Mouse (Mus musculus): ENCODE measurements around the gene Scn8a.

Scn8a gene

GRCm38 (mm10) chr15:101039651-101040050 is 170.0 kb downstream of the Scn8a start:
- DNase-seq (ENCODE audit: extremely low spot score, low read depth, low spot score), result no peak

DNA sequence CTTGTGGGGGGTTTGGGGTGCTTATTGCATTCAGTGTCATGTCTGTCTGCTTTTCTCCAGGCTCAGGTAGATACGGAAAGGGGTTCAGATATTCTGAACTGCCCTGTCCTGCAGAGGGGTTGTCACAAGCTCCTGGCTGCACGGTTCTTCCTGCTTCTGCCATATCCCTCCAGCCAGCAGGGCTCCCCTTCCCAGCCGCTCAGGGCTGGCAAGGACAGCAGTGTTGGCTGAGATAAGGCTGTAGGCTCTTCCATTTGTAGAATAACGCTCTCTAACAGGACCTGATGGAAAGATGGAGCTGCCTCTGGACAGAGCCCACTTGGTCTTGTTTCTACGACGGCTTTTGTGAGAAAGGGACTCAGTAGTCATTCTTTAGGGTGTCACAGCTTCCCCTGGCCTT is 172.3 kb downstream of the Scn8a start:
- no peak for DNase-seq (ENCODE audit: extremely low spot score, low read depth, low spot score)

DNA sequence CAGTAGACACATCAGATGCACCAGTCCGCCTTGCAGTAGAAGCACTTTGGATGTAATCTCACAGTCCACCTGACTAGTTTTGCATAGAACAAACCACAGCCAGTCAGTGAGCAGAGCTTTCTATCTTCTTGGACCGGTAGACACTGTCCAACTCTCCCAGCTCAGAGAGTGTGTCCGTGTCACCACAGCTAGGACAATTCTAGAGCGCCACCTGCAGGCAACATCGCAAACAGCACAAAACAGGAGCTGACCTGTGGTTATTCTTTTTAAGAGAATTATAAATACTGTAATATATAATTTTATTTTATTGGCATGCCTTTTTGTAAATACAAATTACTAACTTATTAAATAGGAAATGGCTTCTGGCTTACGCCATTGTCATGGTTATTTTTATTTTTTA is 173.0 kb downstream of the Scn8a start:
- DNase-seq (ENCODE audit: extremely low spot score, low read depth, low spot score), result peak; percentile 35

- DNase-seq (ENCODE audit: extremely low spot score, low read depth, low spot score), result no peak
Measured at GRCm38 (mm10) chr15:101044531-101044930, 174.9 kb downstream of the Scn8a start.

DNA sequence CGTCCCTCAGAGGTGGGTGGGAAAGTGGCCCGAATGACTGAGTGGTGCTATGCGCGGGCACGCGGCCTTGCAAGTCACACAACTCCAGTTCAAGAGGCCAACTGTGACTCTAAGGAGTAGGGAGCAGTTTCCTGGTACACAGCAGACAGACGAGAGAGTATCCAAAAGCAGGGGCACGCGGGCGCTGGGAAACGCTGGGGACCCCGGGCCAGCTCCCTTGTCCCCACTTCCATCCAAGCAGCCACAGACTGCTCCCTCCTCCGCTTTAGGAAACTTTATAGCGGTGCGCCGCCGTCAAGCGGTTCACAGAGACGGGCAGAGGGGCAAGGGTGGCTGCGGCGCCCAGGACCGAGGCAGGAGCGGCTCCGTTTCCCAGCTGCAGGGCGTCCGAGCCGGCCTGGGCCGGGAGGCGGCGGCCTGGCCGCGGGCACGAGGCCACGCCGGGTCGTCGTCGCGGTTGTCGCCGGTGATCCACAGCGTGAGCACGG is 176.4 kb downstream of the Scn8a start:
- DNase-seq (ENCODE audit: extremely low spot score, low read depth, low spot score), result no peak

- no peak for DNase-seq (ENCODE audit: extremely low spot score, low read depth, low spot score)
Measured at GRCm38 (mm10) chr15:101046527-101047193, 177.0 kb downstream of the Scn8a start.

GRCm38 (mm10) chr15:101047194-101047555 is 177.5 kb downstream of the Scn8a start, which contains the start of gene Gm47841:
Gene Gm47841 (minus strand): TSS chr15:101047397.
- DNase-seq (ENCODE audit: extremely low spot score, low read depth, low spot score), result no peak

DNA sequence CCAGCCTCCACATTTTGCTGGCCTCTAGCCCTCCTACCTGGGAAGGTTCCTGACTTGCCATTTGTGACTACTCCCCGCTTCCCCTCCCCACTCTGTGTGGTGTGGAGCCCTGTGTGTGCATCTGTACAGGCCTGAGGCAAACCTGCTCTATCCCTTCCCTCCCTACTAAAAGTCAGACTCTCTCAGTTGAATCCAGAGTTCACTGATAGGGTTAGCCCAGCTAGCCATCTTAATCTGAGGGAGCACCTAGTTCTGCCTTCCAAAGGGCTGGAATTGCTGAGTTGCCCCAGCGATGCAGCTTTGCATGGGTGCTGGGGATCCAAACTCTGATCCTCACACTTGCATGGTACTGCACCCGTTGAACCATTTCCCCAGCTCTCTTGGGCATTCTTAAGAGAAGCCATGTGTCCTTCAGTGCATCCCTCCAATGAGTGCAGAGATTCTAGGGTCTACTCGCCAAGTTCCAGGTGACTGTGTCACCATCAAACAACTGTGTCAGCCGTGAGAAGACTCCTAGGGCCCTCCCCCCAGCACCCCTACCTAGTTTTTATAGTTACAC is 178.8 kb downstream of the Scn8a start:
- DNase-seq (ENCODE audit: extremely low spot score, low read depth, low spot score), result no peak

DNA sequence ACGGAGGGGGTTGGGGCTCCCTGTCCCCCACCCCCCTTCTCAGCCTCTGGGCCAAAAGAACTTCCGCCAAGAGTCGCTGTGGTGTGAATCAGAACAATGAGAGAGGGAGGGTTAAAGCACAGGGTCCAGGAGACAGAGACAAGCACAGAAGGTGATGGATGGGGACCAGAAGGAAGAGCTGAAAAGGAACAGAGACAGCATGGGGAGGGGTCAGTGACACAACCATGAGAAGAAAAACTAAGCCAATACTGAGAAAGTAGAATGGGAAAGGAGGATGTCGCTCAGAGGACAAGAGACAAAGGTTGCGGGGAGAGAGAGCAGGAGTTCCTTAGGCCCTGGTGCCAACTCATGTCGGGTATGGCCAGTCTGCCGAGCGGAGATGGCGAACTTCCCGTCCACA is 182.2 kb downstream of the Scn8a start:
- no peak for DNase-seq (ENCODE audit: extremely low spot score, low read depth, low spot score)

DNA sequence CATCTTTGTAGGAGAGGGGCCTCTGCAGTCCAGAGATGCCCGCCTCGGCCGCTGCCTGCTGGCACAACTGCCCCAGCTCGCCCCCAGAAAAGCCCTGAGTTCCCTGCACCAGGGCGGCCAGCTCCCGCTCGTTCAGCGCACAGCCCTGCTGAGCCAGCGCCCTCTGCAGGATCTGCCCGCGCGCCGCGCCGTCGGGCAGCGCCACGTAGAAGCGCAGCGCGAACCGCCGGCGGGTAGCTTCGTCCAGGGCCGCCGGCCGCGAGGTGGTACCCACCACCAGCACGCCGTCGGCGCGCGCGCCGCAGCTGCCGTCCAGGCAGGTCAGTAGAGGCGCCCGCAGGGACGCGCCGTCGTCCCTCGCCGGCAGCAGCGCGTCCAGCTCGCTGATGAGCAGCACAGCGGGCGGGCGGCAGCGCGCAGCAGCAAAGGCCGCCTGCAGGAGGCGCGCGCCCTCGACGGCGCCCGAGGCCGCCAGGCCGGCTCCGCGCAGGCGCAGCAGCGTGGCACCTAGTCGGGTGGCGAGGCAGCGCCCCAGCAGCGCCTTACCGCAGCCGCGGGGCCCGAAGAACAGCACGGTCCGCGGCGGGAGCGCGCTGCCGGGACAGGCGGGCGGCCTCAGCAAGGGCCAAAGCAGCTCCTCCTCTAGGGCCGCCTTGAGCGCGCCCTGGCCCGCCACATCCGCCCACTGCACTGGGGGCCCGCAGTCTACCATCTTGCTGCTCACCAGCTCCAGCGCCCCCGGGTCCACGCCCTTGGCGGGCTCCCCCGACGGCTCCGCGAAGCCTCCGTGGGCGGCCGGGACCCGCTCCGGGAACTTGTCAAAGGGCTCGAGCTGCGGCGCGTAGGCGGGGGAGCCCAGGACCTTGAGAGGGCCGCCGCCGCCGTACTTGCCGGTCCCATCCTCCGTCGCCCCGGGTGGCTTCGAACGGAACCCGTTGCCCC is 183.2 kb downstream of the Scn8a start:
- DNase-seq (ENCODE audit: extremely low spot score, low read depth, low spot score), result no peak

DNA sequence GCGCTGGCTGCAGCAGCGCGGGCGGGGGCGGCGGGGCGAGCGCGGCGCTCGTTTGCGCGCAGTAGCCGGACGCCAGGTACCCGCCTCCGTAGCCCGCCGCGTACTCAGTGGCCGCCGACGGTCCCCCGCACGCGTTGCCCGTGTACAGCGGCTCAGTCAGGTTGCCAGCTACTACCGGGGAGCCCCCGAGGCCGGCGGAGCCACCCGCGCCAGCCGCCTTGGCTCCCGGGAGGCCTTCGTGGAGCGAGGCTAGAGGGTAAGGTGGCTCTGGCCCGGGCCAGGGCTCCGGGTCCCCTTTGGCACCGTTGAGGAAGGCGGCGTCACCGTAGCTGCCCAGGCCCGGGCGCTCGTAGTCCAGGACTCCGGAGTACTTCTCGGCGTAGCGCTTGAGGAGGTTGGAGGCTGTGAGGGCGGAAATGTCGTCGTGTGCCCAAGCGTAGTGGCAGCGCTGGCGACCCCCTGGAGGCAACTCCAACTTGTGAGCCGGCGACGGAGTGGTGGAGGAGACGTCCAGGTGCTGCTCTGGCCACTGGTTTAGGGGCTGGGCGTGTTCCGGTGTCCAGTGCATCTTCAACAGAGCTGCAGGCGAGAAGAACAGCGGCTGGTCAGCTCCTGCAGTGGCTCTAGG is 184.3 kb downstream of the Scn8a start:
- no peak for DNase-seq (ENCODE audit: extremely low spot score, low read depth, low spot score)

GRCm38 (mm10) chr15:101054541-101054940 is 184.9 kb downstream of the Scn8a start:
- DNase-seq (ENCODE audit: extremely low spot score, low read depth, low spot score), result no peak

- DNase-seq (ENCODE audit: extremely low spot score, low read depth, low spot score), result no peak
Measured at GRCm38 (mm10) chr15:101056225-101056624, 186.6 kb downstream of the Scn8a start.

- no peak for DNase-seq (ENCODE audit: extremely low spot score, low read depth, low spot score)
Measured at GRCm38 (mm10) chr15:101059570-101060279, 190.1 kb downstream of the Scn8a start.

GRCm38 (mm10) chr15:101060280-101060852 is 190.7 kb downstream of the Scn8a start:
- no peak for DNase-seq (ENCODE audit: extremely low spot score, low read depth, low spot score)

DNA sequence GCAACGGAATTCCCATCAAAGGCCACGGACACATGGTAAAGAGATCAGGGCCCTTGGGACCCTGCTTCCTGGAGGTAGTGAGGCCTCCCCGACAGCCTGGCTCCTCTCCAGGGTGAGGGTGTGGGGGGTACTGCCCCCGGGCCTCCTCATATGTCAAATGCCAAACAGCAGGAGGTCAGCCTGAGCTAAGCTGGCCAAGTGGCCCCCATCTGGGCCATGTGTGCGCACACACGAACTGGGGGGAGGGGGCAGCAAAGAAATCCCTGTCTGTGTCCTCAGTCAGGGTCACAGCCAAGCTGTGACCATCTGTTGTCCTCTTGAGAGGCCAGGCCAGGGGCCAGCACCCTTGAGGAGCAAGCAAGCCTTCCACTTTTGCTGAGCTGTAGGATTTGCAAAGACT is 195.4 kb downstream of the Scn8a start:
- no peak for DNase-seq (ENCODE audit: extremely low spot score, low read depth, low spot score)

GRCm38 (mm10) chr15:101066364-101066847 is 196.7 kb downstream of the Scn8a start:
- DNase-seq (ENCODE audit: extremely low spot score, low read depth, low spot score), result no peak

- no peak for DNase-seq (ENCODE audit: extremely low spot score, low read depth, low spot score)
Measured at GRCm38 (mm10) chr15:101066920-101067696, 197.4 kb downstream of the Scn8a start.

DNA sequence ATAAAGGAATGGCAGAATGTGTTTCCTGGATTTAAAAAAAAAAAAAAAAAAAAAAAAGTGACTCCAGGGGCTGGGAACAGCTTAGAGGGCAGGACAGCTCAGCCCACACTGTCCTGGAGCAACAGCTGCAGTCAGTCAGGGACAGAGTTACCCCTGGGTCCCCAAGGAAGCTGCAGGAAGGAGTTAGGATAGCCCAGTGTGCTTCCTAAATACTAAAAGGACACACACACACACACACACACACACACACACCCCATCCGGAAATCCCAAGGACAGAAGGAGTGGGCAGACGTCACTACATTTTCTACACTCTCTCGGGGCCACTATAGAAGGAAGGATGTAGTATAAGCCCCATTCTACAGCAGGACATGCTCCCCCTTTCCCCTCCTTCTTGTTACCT is 198.4 kb downstream of the Scn8a start:
- no peak for DNase-seq (ENCODE audit: extremely low spot score, low read depth, low spot score)

All from hindlimb bud, embryonic 11.5 days (tissue).